Mouse (Mus musculus) forebrain, embryonic 16.5 days (tissue): ENCODE results near the gene Eipr1. TPM values are rescaled to one million over a fixed set of nuclear protein-coding genes. Genes with fewer than 3 reads are reported as not detected.

Source experiments
- ATAC-seq: fragments of 200-750 bp; cut with Nextera tagmentation; 2 replicates; pipeline ENCODE4 v1.8.0; 2017; ENCODE audit warnings: mild to moderate bottlenecking, moderate library complexity
- H3K27ac ChIP-seq: fragments of 300-500 bp; sonication (generic); 2 replicates; pipeline ENCODE4 v1.5.1; 2014; ENCODE audit warnings: low read length, control low read depth
- H3K27me3 ChIP-seq: fragments of 300-500 bp; sonication (generic); replicated peaks from 2 replicates; pipeline ENCODE4 v1.6.1; 2014; ENCODE audit warnings: low read length; ENCODE audit not compliant: control insufficient read depth, insufficient read depth
- H3K36me3 ChIP-seq: fragments of 300-500 bp; sonication (generic); 2 replicates; pipeline ENCODE4 v1.6.1; 2014; ENCODE audit not compliant: control insufficient read depth, insufficient read depth
- H3K4me1 ChIP-seq: fragments of 300-500 bp; sonication (generic); replicated peaks from 2 replicates; pipeline ENCODE4 v1.6.1; 2014; ENCODE audit warnings: low read length; ENCODE audit not compliant: control insufficient read depth, insufficient read depth
- H3K4me2 ChIP-seq: fragments of 300-500 bp; sonication (generic); 2 replicates; pipeline ENCODE4 v1.6.1; 2014; ENCODE audit warnings: mild to moderate bottlenecking, low read length, control low read depth
- H3K4me3 ChIP-seq: fragments of 300-500 bp; sonication (generic); replicated peaks from 2 replicates; pipeline ENCODE4 v1.5.1; 2014; ENCODE audit warnings: mild to moderate bottlenecking, low read length, control low read depth
- H3K9ac ChIP-seq: fragments of 300-500 bp; sonication (generic); replicated peaks from 2 replicates; pipeline ENCODE4 v1.6.1; 2014; ENCODE audit warnings: low read depth, low read length, control low read depth
- H3K9me3 ChIP-seq: fragments of 300-500 bp; sonication (generic); 2 replicates; pipeline ENCODE4 v1.6.1; 2016; ENCODE audit warnings: low read length; ENCODE audit not compliant: control insufficient read depth
- WGBS: fragments of 180-500 bp; shearing (Covaris S2); extraction: QIAGEN DNeasy Blood & Tissue Kit; methylation state at CpG from one replicate; pipeline ENCODE4 v1.1.7; 2014; 5-methylcytosine and 5-hydroxymethylcytosine counted together
- polyA plus RNA-seq: library from polyadenylated mRNA; unstranded; fragments of >200 nt; fragmentation: Nextera tagmentation; extraction: Ambion mirVana; gene quantifications from 2 replicates; pipeline ENCODE4 v1.2.1, GENCODE M21; 2015

Eipr1 gene
- polyA plus RNA-seq, 1 experiment from 2014 or later = 79.3 TPM

GRCm38 (mm10) chr12:28803043-28803442 is 51.4 kb downstream of the Eipr1 start:
- Histone ChIP-seq H3K27ac (no peak overlapping the region), H3K4me3 (no peak overlapping the region), H3K9me3 (no peaks in the 10 kb centered on the region), H3K4me2 (no peak overlapping the region), H3K36me3 (no peaks in the 10 kb centered on the region), H3K4me1 (peaks cover 26% of the 10 kb centered on the region), H3K27me3 (no peaks in the 10 kb centered on the region), H3K9ac (no peak overlapping the region)
- no peak for ATAC-seq

- no peaks in the 10 kb centered on the region for H3K36me3 ChIP-seq
- no peaks in the 10 kb centered on the region for H3K9me3 ChIP-seq
- H3K4me3 ChIP-seq = no peak overlapping the region
- H3K4me1 ChIP-seq = peaks cover 26% of the 10 kb centered on the region
- H3K9ac ChIP-seq = no peak overlapping the region
- ATAC-seq = no peak
- WGBS = 74% methylated on average over 3 of the region's 3 CpGs
- H3K27ac ChIP-seq = no peak overlapping the region
- no peaks in the 10 kb centered on the region for H3K27me3 ChIP-seq
- H3K4me2 ChIP-seq = no peak overlapping the region
These were observed 53.2 kb downstream of the Eipr1 start for GRCm38 (mm10) chr12:28804558-28805481.

- 80% methylated on average over 4 of the region's 4 CpGs for WGBS
- Histone ChIP-seq H3K4me2 (no peak overlapping the region), H3K9me3 (no peaks in the 10 kb centered on the region), H3K9ac (no peak overlapping the region), H3K4me1 (peaks cover 9% of the 10 kb centered on the region), H3K27ac (no peak overlapping the region), H3K36me3 (no peaks in the 10 kb centered on the region), H3K27me3 (no peaks in the 10 kb centered on the region), H3K4me3 (no peak overlapping the region)
- ATAC-seq = no peak
These were observed 57.3 kb downstream of the Eipr1 start for GRCm38 (mm10) chr12:28808786-28809375.

DNA sequence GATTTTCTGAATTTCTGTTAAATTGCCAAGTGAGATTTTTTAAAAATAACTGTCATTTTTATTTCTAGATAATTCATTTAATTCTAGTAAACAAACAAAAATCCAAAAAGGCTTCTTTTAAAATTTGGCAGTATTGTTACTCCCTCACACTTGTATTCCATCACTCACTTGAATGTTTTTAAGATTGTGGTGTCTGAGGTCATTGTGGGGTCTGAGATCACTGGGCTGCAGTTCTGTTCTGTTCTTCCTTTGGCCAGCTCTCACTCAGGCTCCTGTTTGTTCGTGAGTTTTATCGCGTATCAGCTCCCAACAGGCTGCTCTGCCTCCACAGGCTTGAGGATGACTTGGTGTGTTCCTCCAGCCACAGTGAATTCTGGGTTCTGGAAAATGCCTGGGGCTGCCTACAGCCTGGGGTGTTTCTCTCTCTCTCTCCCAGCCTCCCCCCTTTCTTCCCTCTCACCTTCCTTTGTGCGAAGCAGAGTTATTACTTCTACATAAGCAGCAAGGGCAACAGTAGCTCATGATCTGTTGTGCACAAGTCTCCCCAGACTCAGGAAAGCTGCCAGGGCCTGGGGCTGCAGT is 58.2 kb downstream of the Eipr1 start:
- H3K27me3 ChIP-seq = no peaks in the 10 kb centered on the region

DNA sequence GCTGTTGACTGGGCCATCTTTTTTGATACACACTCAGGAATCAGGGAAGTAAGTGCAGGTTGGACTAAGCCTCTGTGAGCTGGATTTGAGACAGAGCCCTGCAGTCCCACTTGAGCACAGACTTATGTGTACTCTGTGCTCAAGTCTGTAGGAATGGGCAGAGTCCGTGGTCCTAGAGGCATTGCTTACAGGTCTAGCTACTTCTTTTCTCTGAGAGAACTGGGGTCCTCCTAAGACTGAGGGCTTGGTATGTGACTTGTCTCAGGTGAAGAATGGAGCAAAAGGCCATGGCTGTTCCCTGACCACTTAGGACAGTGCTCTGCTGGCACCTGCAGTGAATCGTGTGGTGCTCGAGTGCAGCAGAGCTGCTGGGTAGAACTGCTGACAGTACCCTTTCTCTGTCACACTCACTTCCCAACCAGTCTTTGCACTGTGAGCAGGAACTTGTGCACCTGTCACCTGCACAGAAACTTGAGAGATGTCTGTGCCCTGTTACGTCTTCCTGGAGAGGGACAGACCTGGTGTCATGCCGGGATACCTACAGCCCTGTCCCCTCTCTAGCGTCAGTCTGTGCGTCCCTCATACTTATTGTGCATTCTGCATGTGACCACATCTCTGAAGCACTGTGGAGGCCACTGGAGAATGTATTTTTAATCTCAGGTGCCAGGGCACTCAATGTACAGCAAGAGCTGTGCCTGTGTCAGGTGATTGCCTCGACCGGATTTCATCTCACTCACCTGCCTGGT is 65.3 kb downstream of the Eipr1 start:
- peaks cover 31% of the 10 kb centered on the region for H3K4me1 ChIP-seq
- no peak overlapping the region for H3K9ac ChIP-seq
- no peaks in the 10 kb centered on the region for H3K36me3 ChIP-seq

More for the DNA sequence above, 58.2 kb downstream of the Eipr1 start:
- 47% methylated on average over 4 of the region's 4 CpGs for WGBS
- Histone ChIP-seq H3K4me1 (peaks cover 9% of the 10 kb centered on the region), H3K9ac (no peak overlapping the region), H3K36me3 (no peaks in the 10 kb centered on the region), H3K4me2 (no peak overlapping the region), H3K4me3 (no peak overlapping the region), H3K27ac (peak overlapping the region; percentile 23; the same call in 1 of the 2 replicates), H3K9me3 (no peaks in the 10 kb centered on the region)
- no peak for ATAC-seq

GRCm38 (mm10) chr12:28817427-28817752 is 65.8 kb downstream of the Eipr1 start:
- ATAC-seq = peak; percentile 96
- WGBS = under 1% methylated on average over 5 of the region's 5 CpGs
- no peak overlapping the region for H3K9ac ChIP-seq
- peaks cover 31% of the 10 kb centered on the region for H3K4me1 ChIP-seq
- peak overlapping the region; percentile 88 for H3K27ac ChIP-seq
- H3K9me3 ChIP-seq = no peaks in the 10 kb centered on the region
- H3K27me3 ChIP-seq = no peaks in the 10 kb centered on the region; the same call in 1 of the 2 replicates
- H3K36me3 ChIP-seq = no peaks in the 10 kb centered on the region
- H3K4me2 ChIP-seq = 0 out of 2 replicates have a peak overlapping the region, but pooled peaks have one; percentile 4
- H3K4me3 ChIP-seq = no peak overlapping the region

More for the DNA sequence above, 65.3 kb downstream of the Eipr1 start:
- Histone ChIP-seq H3K27me3 (no peaks in the 10 kb centered on the region; the same call in 1 of the 2 replicates), H3K4me2 (0 out of 2 replicates have a peak overlapping the region, but pooled peaks have one; percentile 4), H3K9me3 (no peaks in the 10 kb centered on the region), H3K4me3 (no peak overlapping the region), H3K27ac (peak overlapping the region; percentile 88)
- peak; percentile 37 for ATAC-seq
- 7% methylated on average over 9 of the region's 9 CpGs for whole genome bisulfite sequencing

DNA sequence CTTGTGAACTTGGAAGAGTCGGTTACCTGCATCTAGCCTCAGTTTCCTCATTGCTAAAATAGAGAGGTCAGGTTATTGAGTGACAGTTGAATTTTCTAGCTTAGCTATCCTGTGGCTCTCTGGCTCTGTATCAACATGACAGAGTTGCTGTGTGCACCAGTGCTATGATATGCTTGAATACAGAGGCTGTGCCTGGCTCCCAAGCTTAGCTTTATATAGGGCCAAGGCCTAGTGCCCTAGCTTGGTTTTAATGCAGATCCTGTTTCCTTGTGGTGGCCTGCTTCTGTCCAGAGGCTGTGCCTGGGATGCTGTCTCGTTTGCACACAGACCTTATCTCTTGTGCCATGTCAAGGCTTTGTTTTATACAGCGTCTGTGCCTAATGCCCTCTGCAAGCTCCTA is 66.3 kb downstream of the Eipr1 start:
- peak overlapping the region; percentile 32; the same call in 1 of the 2 replicates for H3K9ac ChIP-seq
- no peak overlapping the region for H3K4me3 ChIP-seq
- H3K36me3 ChIP-seq = no peaks in the 10 kb centered on the region
- peak; percentile 66 for ATAC-seq
- no peak overlapping the region for H3K4me2 ChIP-seq
- H3K27ac ChIP-seq = peak overlapping the region; percentile 88
- no peaks in the 10 kb centered on the region for H3K9me3 ChIP-seq
- H3K4me1 ChIP-seq = peaks cover 31% of the 10 kb centered on the region
- H3K27me3 ChIP-seq = no peaks in the 10 kb centered on the region; the same call in 1 of the 2 replicates
- 7% methylated on average over 3 of the region's 3 CpGs for WGBS

DNA sequence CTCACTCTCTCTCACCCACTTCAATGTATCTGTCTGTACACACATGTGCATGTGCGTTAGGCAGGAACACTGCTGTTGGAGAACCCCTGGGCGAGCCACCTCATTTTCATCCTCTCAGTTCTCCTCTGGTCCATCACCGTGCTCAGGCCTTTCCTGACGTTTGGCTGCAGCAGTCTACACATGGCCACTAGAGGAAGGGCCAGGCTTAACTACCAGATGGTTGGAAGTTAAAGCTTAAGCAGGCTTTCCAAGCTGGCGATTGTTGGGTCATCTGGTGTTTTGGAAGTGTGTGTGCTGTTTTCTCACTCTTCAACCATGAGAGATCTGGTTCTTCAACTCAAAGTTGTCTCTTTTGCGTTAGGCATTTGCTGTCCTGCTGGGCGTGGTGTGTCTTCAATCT is 71.9 kb downstream of the Eipr1 start:
- H3K4me3 ChIP-seq = no peak overlapping the region
- ATAC-seq = no peak
- 90% methylated on average over 7 of the region's 7 CpGs for WGBS
- no peaks in the 10 kb centered on the region; the same call in 1 of the 2 replicates for H3K27me3 ChIP-seq
- H3K4me2 ChIP-seq = no peak overlapping the region
- H3K4me1 ChIP-seq = peaks cover 4% of the 10 kb centered on the region
- H3K9me3 ChIP-seq = no peaks in the 10 kb centered on the region
- H3K27ac ChIP-seq = no peak overlapping the region
- no peaks in the 10 kb centered on the region for H3K36me3 ChIP-seq
- H3K9ac ChIP-seq = no peak overlapping the region

DNA sequence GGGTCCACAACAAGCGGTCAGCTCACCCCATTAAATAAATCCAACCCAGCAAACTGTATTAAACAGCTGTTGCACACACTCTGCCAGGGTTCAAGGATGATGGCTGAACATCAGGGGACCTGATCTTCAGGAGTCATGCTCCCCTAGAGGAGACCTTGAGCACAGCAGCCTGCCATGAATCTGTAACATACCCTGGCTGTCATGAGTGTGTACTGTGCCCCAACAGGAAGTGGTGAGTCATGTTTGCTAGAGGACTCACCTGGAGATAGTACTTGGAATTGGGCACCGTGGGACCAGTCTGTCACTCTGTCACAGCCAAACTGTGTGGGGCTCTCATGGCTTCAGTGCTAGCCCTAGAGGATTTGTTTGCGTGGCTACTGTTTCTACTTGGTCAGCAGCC is 77.9 kb downstream of the Eipr1 start:
- no peak overlapping the region for H3K4me2 ChIP-seq
- 95% methylated on average over 3 of the region's 3 CpGs for WGBS

More for the DNA sequence above, 77.9 kb downstream of the Eipr1 start:
- no peak overlapping the region for H3K4me3 ChIP-seq
- no peaks in the 10 kb centered on the region for H3K9me3 ChIP-seq
- H3K27me3 ChIP-seq = no peaks in the 10 kb centered on the region
- no peaks in the 10 kb centered on the region for H3K4me1 ChIP-seq
- no peak for ATAC-seq
- H3K27ac ChIP-seq = no peak overlapping the region
- no peaks in the 10 kb centered on the region for H3K36me3 ChIP-seq
- no peak overlapping the region for H3K9ac ChIP-seq
